ENCODE assay signal across 8 mouse cellular contexts in genomic region chr16:57398387-57399214, GRCm38 (mm10). TPM values are rescaled to one million over a fixed set of nuclear protein-coding genes. Genes with fewer than 3 reads are reported as not detected.
A peak's percentile ranks its signal among the peaks of the same experiment; 100 is the strongest.
DNase-seq lines count a peak whose midpoint lies in the region; ATAC-seq lines count a peak whose summit lies in the region.

No protein-coding gene starts in this region.

- H3K4me2 ChIP-seq in forebrain, embryonic 14.5 days (ENCODE audit: low read length): no peak overlapping the region
- no peak overlapping the region for H3K4me2 ChIP-seq in hindbrain, embryonic 12.5 days (replicated peaks)

- H3K4me1 ChIP-seq in forebrain, embryonic 14.5 days (ENCODE audit: control insufficient read depth, insufficient read depth, low read length): no peaks in the 10 kb centered on the region
- H3K4me1 ChIP-seq in hindbrain, embryonic 12.5 days: no peaks in the 10 kb centered on the region

- no peaks in the 10 kb centered on the region for H3K36me3 ChIP-seq in forebrain, embryonic 14.5 days (ENCODE audit: control insufficient read depth, insufficient read depth, low read length)
- H3K36me3 ChIP-seq in hindbrain, embryonic 12.5 days: no peaks in the 10 kb centered on the region

- H3K27me3 ChIP-seq in forebrain, embryonic 14.5 days (replicated peaks; ENCODE audit: control insufficient read depth, insufficient read depth, low read length): no peaks in the 10 kb centered on the region
- no peaks in the 10 kb centered on the region for H3K27me3 ChIP-seq in hindbrain, embryonic 12.5 days

- no peak overlapping the region for H3K27ac ChIP-seq in forebrain, embryonic 14.5 days (ENCODE audit: low read depth, low read length)
- H3K27ac ChIP-seq in hindbrain, embryonic 12.5 days: no peak overlapping the region

- no peaks in the 10 kb centered on the region for H3K9me3 ChIP-seq in forebrain, embryonic 14.5 days (replicated peaks; ENCODE audit: control insufficient read depth, low read length)
- H3K9me3 ChIP-seq in hindbrain, embryonic 12.5 days (replicated peaks): no peaks in the 10 kb centered on the region

- peak; percentile 64 for DNase-seq in ES-CJ7 (ENCODE audit: low read depth, low spot score)
- DNase-seq in c-Kit-positive CD71-negative TER-119-negative erythroid progenitor cells, embryonic 14.5 days (ENCODE audit: low read depth): peak; percentile 59
- DNase-seq in forebrain, embryonic 14.5 days (ENCODE audit: low spot score): peak; percentile 84
- peak; percentile 76 for DNase-seq in layer of hippocampus, adult 9-10 months (ENCODE audit: low spot score)
- peak; percentile 87 for DNase-seq in lung, postnatal 14 days
- DNase-seq in retina, postnatal 7 days (ENCODE audit: low read depth, low spot score): peak; percentile 69
- DNase-seq in urinary bladder, postnatal 36 days (ENCODE audit: low spot score in 2 of 2): peak; percentile 56 to 57

- WGBS in forebrain, embryonic 14.5 days: 52% methylated on average over 18 of the region's 18 CpGs
- WGBS in hindbrain, embryonic 12.5 days: 65% methylated on average over 18 of the region's 18 CpGs

- ATAC-seq in forebrain, embryonic 14.5 days: peak; percentile 49
- 0 out of 2 replicates have a peak, but pooled peaks have one; percentile 38 for ATAC-seq in hindbrain, embryonic 12.5 days (ENCODE audit: low FRiP score)

- no peak overlapping the region for H3K4me3 ChIP-seq in forebrain, embryonic 14.5 days (ENCODE audit: low read depth, low read length)
- H3K4me3 ChIP-seq in hindbrain, embryonic 12.5 days: no peak overlapping the region

- H3K9ac ChIP-seq in forebrain, embryonic 14.5 days (ENCODE audit: low read length): no peak overlapping the region
- H3K9ac ChIP-seq in hindbrain, embryonic 12.5 days: no peak overlapping the region

RNA-seq across cellular contexts. Expression of gene Filip1l, which starts 45.7 kb away (rescaled TPM):
- polyA plus RNA-seq in forebrain, embryonic 14.5 days (2014; fragmentation: Nextera tagmentation; extraction: Ambion mirVana): 2.2 and 2.5 TPM in 2 replicates
- polyA plus RNA-seq in hindbrain, embryonic 12.5 days (2016; fragmentation: Nextera tagmentation; extraction: Ambion mirVana): 8.5 and 9.8 TPM in 2 replicates
